Mouse (Mus musculus) cerebellum, adult 2 months (tissue): Measurements from ENCODE around the gene Cebpa. TPM values are rescaled to one million over a fixed set of nuclear protein-coding genes. Genes with fewer than 3 reads are reported as not detected.

Experiments
- DNase-seq, 2 experiments: peaks; one replicate each; pipeline ENCODE4 v3.0.0; 2021
- H3K27ac ChIP-seq: fragments of 200-500 bp; 2 replicates; pipeline ENCODE4 v1.5.1; 2012; ENCODE audit warnings: low read length, control low read depth, inconsistent platforms; ENCODE audit not compliant: insufficient read depth
- H3K27me3 ChIP-seq: fragments of 200-500 bp; 2 replicates; pipeline ENCODE4 v1.6.1; 2012; ENCODE audit warnings: inconsistent platforms, mild to moderate bottlenecking, low read length, moderate library complexity; ENCODE audit not compliant: control insufficient read depth, insufficient read depth
- H3K4me1 ChIP-seq: fragments of 200-500 bp; 2 replicates; pipeline ENCODE4 v1.6.1; 2011; ENCODE audit warnings: low read length; ENCODE audit not compliant: control insufficient read depth, insufficient read depth
- H3K4me3 ChIP-seq: fragments of 200-500 bp; replicated peaks from 2 replicates; pipeline ENCODE3; 2011; ENCODE audit warnings: mild to moderate bottlenecking, low read depth, low read length, control low read depth; ENCODE audit not compliant: insufficient read depth
- CTCF ChIP-seq: fragments of 200-500 bp; IDR thresholded peaks from 2 replicates; pipeline ENCODE4 v1.5.1; 2011; ENCODE audit warnings: low read depth, mild to moderate bottlenecking, control low read depth, low read length, moderate library complexity, borderline replicate concordance; ENCODE audit not compliant: insufficient read depth
- POLR2A ChIP-seq: fragments of 200-500 bp; IDR thresholded peaks from 2 replicates; pipeline ENCODE4 v1.6.1; 2011; ENCODE audit warnings: low read length, control low read depth, borderline replicate concordance; ENCODE audit not compliant: insufficient read depth
- WGBS: fragments of 180-500 bp; shearing (Covaris S2); methylation state at CpG from one replicate; pipeline ENCODE4 v1.1.7; 2018; 5-methylcytosine and 5-hydroxymethylcytosine counted together
- polyA plus RNA-seq: library from polyadenylated mRNA; depleted of rRNA; stranded (reverse); fragments of >200 nt; gene quantifications from 2 replicates; pipeline ENCODE4 v1.2.3, GENCODE M21; 2012

Cebpa gene
- polyA plus RNA-seq, 1 experiment: 5.0 TPM

DNA sequence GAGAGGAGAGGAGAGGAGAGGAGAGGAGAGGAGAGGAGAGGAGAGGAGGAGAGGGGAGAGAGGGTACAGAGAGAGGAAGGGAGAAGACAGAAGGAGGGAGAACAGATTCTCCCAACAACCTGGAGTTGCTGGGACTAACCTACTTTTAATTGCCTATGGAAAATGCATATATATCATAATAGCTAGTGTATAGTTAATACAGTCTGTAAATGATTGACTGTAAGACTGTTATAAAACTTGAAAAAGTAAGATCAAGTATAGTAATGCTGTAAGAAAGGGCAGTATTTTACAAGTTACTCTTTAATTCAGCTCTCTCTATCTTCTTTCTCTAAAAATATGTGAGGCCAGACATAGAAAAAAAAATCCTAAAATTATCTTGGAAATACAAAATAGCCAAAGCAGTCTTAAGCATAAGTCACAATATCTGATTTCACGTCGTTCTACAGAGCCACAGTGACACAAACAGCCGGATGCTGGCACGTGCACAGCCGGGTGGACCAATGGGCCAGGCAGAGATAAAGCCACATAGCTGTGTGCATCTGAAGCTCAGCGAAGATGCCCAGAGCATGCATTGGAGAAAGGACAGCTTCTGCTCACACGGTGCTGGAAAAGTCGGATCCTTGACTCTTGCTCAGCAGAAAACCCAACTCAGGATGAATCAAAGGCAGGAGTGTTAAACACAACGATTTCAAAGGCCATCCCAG, 24.0 kb upstream of the Cebpa start:
- Histone ChIP-seq H3K4me1 (no peaks in the 10 kb centered on the region), H3K4me3 (no peak overlapping the region), H3K27me3 (no peaks in the 10 kb centered on the region), H3K27ac (no peak overlapping the region)
- no peak for DNase-seq
- TF ChIP-seq POLR2A: no peak
- no peak for TF ChIP-seq CTCF
- WGBS: 71% methylated on average over 9 of the region's 9 CpGs

DNA sequence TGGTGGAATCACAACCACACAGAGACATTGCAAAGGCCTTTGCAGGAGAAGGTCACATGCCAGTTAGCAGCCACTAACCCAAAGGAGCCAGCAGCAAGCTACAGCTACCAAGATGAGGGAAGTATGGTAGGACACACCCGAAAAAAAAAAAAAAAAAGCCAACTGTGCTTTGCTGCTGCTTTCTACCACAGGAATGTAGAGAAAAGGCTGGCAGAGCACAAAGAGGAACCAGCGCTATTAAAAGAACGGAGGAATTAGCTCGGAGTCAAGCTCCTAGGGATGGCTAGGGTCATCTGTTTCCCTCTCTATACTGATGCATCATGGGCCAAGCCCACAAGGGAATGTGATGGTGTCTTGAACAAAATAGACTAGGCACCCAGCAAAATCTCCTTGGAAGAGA, 20.3 kb upstream of the Cebpa start:
- no peak overlapping the region for H3K4me3 ChIP-seq
- 79% methylated on average over 4 of the region's 4 CpGs for WGBS
- H3K4me1 ChIP-seq: no peaks in the 10 kb centered on the region
- no peak for DNase-seq
- no peaks in the 10 kb centered on the region for H3K27me3 ChIP-seq
- TF ChIP-seq POLR2A (no peak), CTCF (no peak)
- no peak overlapping the region for H3K27ac ChIP-seq

DNA sequence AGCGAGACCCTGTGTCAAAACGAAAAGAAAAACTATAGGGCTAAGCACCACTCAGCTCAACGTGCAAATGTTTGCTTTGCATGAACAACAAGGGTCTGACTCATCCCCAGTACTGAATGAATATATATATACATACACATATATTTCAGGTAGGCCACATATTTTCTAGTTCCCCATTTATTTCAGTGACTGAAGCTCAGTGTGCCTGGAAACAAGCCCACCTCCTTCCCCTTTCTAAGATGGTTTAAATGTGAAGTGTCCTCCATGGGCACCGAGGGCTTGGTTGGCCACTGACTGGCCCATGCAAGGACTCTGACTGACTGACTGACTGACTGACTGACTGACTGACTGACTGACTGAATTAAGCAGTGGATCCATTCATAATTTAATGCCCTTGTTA, 19.6 kb upstream of the Cebpa start:
- 92% methylated on average over 4 of the region's 4 CpGs for WGBS

DNA sequence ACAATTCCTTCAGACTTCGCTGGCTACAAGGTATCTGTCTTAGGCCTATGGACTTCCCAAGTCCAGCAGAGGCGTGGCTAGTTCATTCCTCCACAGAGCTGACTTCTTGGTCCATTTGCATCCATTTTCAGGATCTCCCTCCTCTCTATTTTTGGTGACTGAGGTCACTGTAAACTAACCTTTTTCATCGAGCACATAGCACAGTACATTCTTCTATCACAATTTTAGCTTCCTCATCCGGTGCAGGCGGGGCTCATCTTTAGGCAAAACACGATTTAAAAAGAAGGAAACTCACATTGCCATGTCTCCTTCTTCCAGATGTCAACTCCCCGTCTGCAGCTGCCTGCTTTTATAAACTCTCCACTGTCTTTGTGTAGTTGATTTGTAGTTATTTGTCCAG, 12.5 kb upstream of the Cebpa start:
- Histone ChIP-seq H3K27me3 (no peaks in the 10 kb centered on the region), H3K4me3 (no peak overlapping the region), H3K27ac (no peak overlapping the region), H3K4me1 (no peaks in the 10 kb centered on the region)
- WGBS: 82% methylated on average over 7 of the region's 7 CpGs
- no peak for DNase-seq
- no peak for TF ChIP-seq POLR2A
- no peak for TF ChIP-seq CTCF

More for the DNA sequence above, 19.6 kb upstream of the Cebpa start:
- H3K27ac ChIP-seq: no peak overlapping the region
- H3K4me3 ChIP-seq: no peak overlapping the region
- TF ChIP-seq POLR2A (no peak), CTCF (no peak)
- no peaks in the 10 kb centered on the region for H3K4me1 ChIP-seq
- DNase-seq: no peak
- H3K27me3 ChIP-seq: no peaks in the 10 kb centered on the region

DNA sequence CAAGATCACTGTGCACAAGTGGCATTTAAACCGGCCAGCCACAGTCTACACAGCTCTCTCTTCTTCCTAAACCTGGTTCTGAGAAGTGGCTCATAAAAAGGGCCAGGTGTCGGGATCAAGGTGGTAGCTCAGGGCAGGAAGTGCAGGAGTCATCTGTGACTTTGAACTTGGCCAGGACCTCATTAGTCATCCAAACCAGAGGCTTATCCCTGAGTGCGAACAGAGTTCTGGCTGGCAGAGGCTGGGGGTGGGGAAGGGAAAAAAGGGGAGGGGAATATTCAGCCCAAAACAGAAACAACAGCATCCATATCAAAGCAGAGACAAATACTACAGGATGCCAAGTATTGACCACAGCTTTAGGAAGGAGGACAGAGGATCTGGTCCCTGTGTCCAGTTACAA, 11.5 kb upstream of the Cebpa start:
- Histone ChIP-seq H3K4me1 (no peaks in the 10 kb centered on the region), H3K4me3 (no peak overlapping the region), H3K27ac (no peak overlapping the region), H3K27me3 (no peaks in the 10 kb centered on the region)
- WGBS: 32% methylated on average over 3 of the region's 3 CpGs
- TF ChIP-seq POLR2A (no peak), CTCF (no peak)
- no peak for DNase-seq

DNA sequence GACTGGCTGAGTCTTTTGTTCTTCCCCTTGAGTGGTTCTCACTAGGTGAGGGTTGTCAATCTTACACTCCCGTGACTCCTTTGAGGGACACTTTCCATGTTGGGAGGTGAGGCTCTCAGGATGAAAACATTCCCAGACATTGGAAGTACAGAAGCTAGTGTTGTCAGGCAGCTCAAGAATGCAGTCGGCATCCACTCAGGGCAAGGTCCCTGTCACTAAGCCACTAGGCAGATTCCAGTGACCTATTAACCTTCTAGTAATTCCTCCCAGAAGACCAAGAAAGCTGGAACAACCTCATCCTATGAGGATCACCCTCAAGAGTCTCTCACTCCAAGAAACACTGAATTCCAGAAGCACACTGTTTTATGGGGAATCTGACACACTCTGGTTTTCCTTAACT, 11.0 kb upstream of the Cebpa start:
- TF ChIP-seq CTCF: no peak
- no peak for TF ChIP-seq POLR2A
- WGBS: 28% methylated on average over 2 of the region's 2 CpGs
- no peaks in the 10 kb centered on the region for H3K27me3 ChIP-seq
- H3K4me3 ChIP-seq: no peak overlapping the region
- no peak overlapping the region for H3K27ac ChIP-seq
- H3K4me1 ChIP-seq: no peaks in the 10 kb centered on the region
- no peak for DNase-seq

DNA sequence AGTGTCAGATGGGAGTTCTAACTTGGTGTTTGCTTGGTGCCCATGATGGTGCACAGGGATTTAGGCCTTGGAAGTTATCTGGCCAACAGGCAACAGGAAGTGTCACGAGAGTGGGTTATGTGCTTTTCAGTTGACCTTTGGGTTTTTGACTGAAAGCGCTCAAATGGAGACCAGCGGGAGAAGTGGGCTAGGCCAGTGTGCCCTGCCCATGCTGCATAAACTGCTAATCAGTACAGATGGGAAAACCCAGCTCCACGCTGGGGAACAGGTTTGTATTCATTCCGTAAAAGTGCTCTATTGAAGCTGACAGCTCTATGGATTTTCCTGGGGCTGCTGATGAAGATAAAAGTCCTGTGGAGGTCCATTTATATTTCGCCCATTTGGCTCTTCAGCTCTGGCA, 10.4 kb upstream of the Cebpa start:
- 86% methylated on average over 6 of the region's 6 CpGs for WGBS
- Histone ChIP-seq H3K27me3 (no peaks in the 10 kb centered on the region), H3K4me1 (no peaks in the 10 kb centered on the region), H3K4me3 (no peak overlapping the region), H3K27ac (no peak overlapping the region)
- DNase-seq: no peak
- TF ChIP-seq POLR2A: no peak

DNA sequence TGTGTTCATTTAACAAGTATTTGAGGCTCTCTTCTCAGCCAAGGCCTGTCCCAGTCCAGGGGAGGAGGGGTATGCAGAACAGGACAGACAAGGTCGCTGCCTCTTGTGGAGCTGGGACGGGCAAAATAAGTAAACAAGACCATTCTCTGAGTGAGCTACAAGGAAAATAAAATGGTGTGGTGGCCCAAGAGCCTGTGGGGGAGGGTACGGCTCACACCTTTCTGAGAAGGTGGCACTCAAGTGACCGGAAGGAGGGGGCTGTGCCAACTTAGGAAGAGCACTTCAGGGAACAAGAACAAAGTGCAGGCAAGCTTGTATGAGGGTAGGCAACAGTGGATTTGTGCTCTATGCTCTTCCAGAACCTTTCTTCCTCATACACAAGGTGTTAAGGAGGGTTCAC, 6.0 kb upstream of the Cebpa start:
- H3K4me3 ChIP-seq: no peak overlapping the region
- WGBS: 81% methylated on average over 4 of the region's 4 CpGs
- no peak overlapping the region for H3K27ac ChIP-seq
- no peak for DNase-seq
- H3K27me3 ChIP-seq: no peaks in the 10 kb centered on the region
- TF ChIP-seq CTCF: no peak
- no peak for TF ChIP-seq POLR2A
- no peaks in the 10 kb centered on the region for H3K4me1 ChIP-seq

DNA sequence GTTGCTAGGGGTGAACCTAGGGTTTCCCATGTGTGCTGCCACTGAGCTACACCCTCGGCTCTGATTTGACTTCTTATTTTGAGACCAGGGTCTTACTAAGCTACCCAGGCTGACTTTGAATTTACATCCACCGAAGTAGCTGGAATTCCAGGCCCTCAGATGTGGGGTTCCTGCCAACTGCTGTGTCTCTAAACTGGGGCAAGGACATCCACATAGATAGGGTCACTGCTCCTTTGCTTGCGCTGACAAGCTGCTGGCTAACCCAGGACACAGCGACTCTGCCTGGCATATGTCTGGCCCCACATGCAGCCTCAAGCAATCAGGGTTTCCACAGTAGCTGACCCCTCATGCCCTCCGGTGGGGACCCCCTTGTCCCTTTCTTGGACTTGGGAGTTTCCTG, 5.4 kb upstream of the Cebpa start:
- H3K4me1 ChIP-seq: no peaks in the 10 kb centered on the region
- DNase-seq: no peak
- no peak overlapping the region for H3K4me3 ChIP-seq
- TF ChIP-seq POLR2A: no peak
- TF ChIP-seq CTCF: no peak
- 70% methylated on average over 5 of the region's 5 CpGs for WGBS
- no peaks in the 10 kb centered on the region for H3K27me3 ChIP-seq
- H3K27ac ChIP-seq: no peak overlapping the region
